Mouse (Mus musculus) forebrain, embryonic 14.5 days (tissue): Measurements from ENCODE around the gene Ms4a15. TPM values are rescaled to one million over a fixed set of nuclear protein-coding genes. Genes with fewer than 3 reads are reported as not detected.
A peak's percentile ranks its signal among the peaks of the same experiment; 100 is the strongest.

Experiments used
- ATAC-seq: fragments of 200-750 bp; cut with Nextera tagmentation; 2 replicates; pipeline ENCODE4 v1.8.0; 2017; ENCODE audit warnings: mild to moderate bottlenecking, moderate library complexity
- DNase-seq: peaks from one replicate; pipeline ENCODE4 v3.0.0-alpha.2; 2015; ENCODE audit warnings: low spot score
- H3K27ac ChIP-seq: fragments of 300-500 bp; sonication (generic); 2 replicates; pipeline ENCODE4 v1.5.1; 2014; ENCODE audit warnings: low read depth, mild to moderate bottlenecking, control low read depth, low read length, moderate library complexity
- H3K27me3 ChIP-seq: fragments of 300-500 bp; sonication (generic); replicated peaks from 2 replicates; pipeline ENCODE4 v1.6.1; 2014; ENCODE audit warnings: low read length, control low read depth, mixed read lengths; ENCODE audit not compliant: control insufficient read depth, insufficient read depth
- H3K36me3 ChIP-seq: fragments of 300-500 bp; sonication (generic); 2 replicates; pipeline ENCODE4 v1.6.1; 2014; ENCODE audit warnings: low read length, control low read depth; ENCODE audit not compliant: control insufficient read depth, insufficient read depth
- H3K4me1 ChIP-seq: fragments of 300-500 bp; sonication (generic); 2 replicates; pipeline ENCODE4 v1.6.1; 2014; ENCODE audit warnings: antibody characterized with exemption, low read length, control low read depth; ENCODE audit not compliant: control insufficient read depth, insufficient read depth
- H3K4me2 ChIP-seq: fragments of 300-500 bp; sonication (generic); 2 replicates; pipeline ENCODE4 v1.6.1; 2014; ENCODE audit warnings: mild to moderate bottlenecking, control low read depth, low read length
- H3K4me3 ChIP-seq: fragments of 300-500 bp; sonication (generic); 2 replicates; pipeline ENCODE4 v1.5.1; 2014; ENCODE audit warnings: low read depth, low read length, control low read depth
- H3K9ac ChIP-seq: fragments of 300-500 bp; sonication (generic); 2 replicates; pipeline ENCODE4 v1.6.1; 2014; ENCODE audit warnings: mild to moderate bottlenecking, low read length, control low read depth, moderate library complexity
- H3K9me3 ChIP-seq: fragments of 300-500 bp; sonication (generic); replicated peaks from 2 replicates; pipeline ENCODE4 v1.6.1; 2016; ENCODE audit warnings: low read length, control low read depth, mixed read lengths; ENCODE audit not compliant: control insufficient read depth
- WGBS: fragments of 180-500 bp; shearing (Covaris S2); extraction: QIAGEN DNeasy Blood & Tissue Kit; methylation state at CpG from one replicate; pipeline ENCODE4 v1.1.7; 2014; 5-methylcytosine and 5-hydroxymethylcytosine counted together
- polyA plus RNA-seq: library from polyadenylated mRNA; unstranded; fragments of >200 nt; fragmentation: Nextera tagmentation; extraction: Ambion mirVana; gene quantifications from 2 replicates; pipeline ENCODE4 v1.2.1, GENCODE M21; 2014

Ms4a15 gene
- polyA plus RNA-seq, 1 experiment from 2014 or later: not detected

- DNase-seq (no peak), ATAC-seq (no peak)
- WGBS: 64% methylated on average over 2 of the region's 2 CpGs
These were observed 19.9 kb downstream of the Ms4a15 start for GRCm38 (mm10) chr19:10973187-10973586.

DNA sequence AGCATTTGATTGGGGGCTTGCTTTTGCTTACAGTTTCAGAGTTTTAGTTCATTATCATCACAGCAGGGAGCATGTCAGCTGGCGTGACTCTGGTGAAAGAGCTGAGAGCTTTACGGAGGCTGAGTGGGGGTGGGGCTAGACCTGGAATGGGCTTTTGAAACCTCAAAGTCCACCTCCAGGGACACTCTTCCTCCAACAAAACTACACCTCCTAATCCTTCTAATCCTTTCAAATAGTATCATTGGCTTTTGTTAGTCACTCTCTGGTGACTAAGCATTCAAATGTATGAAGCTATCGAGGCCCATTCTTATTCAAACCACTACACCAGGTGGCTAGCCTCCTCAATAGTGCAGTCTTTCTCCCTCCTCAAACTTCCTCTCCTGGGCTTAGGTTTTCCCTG is 20.4 kb downstream of the Ms4a15 start:
- Histone ChIP-seq H3K9ac (no peak overlapping the region), H3K36me3 (no peaks in the 10 kb centered on the region), H3K9me3 (no peaks in the 10 kb centered on the region), H3K4me3 (no peak overlapping the region), H3K4me1 (no peaks in the 10 kb centered on the region), H3K27me3 (no peaks in the 10 kb centered on the region), H3K4me2 (no peak overlapping the region), H3K27ac (no peak overlapping the region)
- 10% methylated on average over 3 of the region's 3 CpGs for WGBS
- no peak for DNase-seq
- ATAC-seq: no peak

More at GRCm38 (mm10) chr19:10973187-10973586, 19.9 kb downstream of the Ms4a15 start:
- Histone ChIP-seq H3K9ac (no peak overlapping the region), H3K9me3 (no peaks in the 10 kb centered on the region), H3K4me2 (no peak overlapping the region), H3K36me3 (no peaks in the 10 kb centered on the region), H3K27me3 (no peaks in the 10 kb centered on the region), H3K4me3 (no peak overlapping the region), H3K27ac (no peak overlapping the region), H3K4me1 (no peaks in the 10 kb centered on the region)

DNA sequence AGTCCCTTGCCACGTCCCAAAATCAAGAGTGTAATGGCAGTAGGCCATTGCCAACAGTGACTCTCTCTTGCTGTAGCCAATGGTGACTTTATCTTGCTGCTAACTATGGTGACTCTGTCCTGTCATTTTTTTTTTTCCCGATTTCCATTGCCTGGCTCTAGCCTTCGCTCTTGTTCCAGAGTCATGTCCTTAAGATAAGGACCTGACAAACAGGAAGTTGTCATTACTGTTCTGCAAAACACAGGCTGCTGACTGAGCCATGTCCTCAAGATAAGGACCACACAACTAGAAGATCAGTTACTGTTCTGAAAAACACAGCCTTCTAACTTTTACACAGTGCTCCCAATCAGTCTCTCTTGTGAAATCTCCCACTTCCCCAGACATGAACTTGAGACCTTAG is 22.6 kb downstream of the Ms4a15 start:
- Histone ChIP-seq H3K9ac (no peak overlapping the region), H3K4me2 (no peak overlapping the region), H3K9me3 (no peaks in the 10 kb centered on the region), H3K4me3 (no peak overlapping the region), H3K36me3 (no peaks in the 10 kb centered on the region), H3K27me3 (no peaks in the 10 kb centered on the region), H3K4me1 (no peaks in the 10 kb centered on the region), H3K27ac (no peak overlapping the region)
- DNase-seq: no peak
- 81% methylated on average over 3 of the region's 3 CpGs for WGBS
- ATAC-seq: no peak

DNA sequence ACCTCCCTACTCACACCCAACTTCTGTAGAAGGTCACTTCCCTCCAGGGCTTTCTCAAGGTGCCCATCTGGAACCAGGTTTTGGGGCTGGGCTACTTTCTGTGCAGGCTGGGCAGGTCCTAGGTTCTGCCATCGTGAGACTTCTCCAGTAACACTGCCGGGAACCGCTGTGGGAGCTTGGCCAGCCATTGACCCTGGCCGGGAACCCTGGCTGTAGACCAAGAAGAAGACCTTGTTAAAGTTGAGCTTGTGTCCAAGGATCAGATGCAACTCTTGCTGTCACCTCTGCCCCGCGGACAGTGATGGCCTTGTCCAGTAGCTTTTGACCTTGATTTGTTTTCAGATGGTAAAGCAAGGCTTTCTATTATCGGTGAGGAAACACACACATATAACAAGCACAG is 24.5 kb downstream of the Ms4a15 start:
- Histone ChIP-seq H3K4me2 (no peak overlapping the region), H3K9me3 (no peaks in the 10 kb centered on the region), H3K9ac (no peak overlapping the region), H3K27me3 (no peaks in the 10 kb centered on the region), H3K27ac (no peak overlapping the region), H3K4me1 (no peaks in the 10 kb centered on the region), H3K36me3 (no peaks in the 10 kb centered on the region), H3K4me3 (no peak overlapping the region)
- 94% methylated on average over 7 of the region's 7 CpGs for WGBS
- DNase-seq (no peak), ATAC-seq (no peak)

DNA sequence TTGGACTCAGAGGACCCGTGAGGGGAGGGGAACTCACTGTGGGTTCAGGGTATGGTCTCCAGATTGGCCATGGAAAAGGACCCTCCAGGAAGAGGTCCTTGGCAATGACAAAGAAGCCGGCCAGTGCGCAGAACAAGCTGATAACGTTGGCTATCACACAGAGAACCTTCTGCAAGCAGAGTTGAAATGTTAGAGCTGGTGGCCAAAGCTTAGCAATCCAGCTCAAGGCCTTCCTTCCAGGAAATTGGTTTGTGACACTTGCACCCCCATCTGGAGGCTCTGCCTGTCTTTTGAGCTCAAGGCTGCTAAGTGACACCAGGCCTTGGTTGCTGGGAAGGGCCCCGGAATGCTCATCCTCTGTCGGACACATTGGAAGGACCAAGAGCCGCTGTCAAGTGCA is 27.3 kb downstream of the Ms4a15 start:
- Histone ChIP-seq H3K9ac (no peak overlapping the region), H3K9me3 (no peaks in the 10 kb centered on the region), H3K27me3 (no peaks in the 10 kb centered on the region), H3K27ac (no peak overlapping the region), H3K4me3 (no peak overlapping the region), H3K36me3 (no peaks in the 10 kb centered on the region), H3K4me1 (no peaks in the 10 kb centered on the region), H3K4me2 (no peak overlapping the region)
- 93% methylated on average over 7 of the region's 7 CpGs for WGBS
- no peak for DNase-seq
- ATAC-seq: no peak

- H3K9ac ChIP-seq: no peak overlapping the region; the same call in 1 of the 2 replicates
- H3K36me3 ChIP-seq: no peaks in the 10 kb centered on the region
- H3K4me2 ChIP-seq: no peak overlapping the region
- H3K9me3 ChIP-seq: no peaks in the 10 kb centered on the region
- H3K27ac ChIP-seq: no peak overlapping the region
- no peaks in the 10 kb centered on the region for H3K4me1 ChIP-seq
- ATAC-seq (no peak), DNase-seq (no peak)
- WGBS: 46% methylated on average over 12 of the region's 12 CpGs
- H3K27me3 ChIP-seq: no peaks in the 10 kb centered on the region
- H3K4me3 ChIP-seq: no peak overlapping the region
These were observed 33.1 kb downstream of the Ms4a15 start for GRCm38 (mm10) chr19:10959978-10960346.

DNA sequence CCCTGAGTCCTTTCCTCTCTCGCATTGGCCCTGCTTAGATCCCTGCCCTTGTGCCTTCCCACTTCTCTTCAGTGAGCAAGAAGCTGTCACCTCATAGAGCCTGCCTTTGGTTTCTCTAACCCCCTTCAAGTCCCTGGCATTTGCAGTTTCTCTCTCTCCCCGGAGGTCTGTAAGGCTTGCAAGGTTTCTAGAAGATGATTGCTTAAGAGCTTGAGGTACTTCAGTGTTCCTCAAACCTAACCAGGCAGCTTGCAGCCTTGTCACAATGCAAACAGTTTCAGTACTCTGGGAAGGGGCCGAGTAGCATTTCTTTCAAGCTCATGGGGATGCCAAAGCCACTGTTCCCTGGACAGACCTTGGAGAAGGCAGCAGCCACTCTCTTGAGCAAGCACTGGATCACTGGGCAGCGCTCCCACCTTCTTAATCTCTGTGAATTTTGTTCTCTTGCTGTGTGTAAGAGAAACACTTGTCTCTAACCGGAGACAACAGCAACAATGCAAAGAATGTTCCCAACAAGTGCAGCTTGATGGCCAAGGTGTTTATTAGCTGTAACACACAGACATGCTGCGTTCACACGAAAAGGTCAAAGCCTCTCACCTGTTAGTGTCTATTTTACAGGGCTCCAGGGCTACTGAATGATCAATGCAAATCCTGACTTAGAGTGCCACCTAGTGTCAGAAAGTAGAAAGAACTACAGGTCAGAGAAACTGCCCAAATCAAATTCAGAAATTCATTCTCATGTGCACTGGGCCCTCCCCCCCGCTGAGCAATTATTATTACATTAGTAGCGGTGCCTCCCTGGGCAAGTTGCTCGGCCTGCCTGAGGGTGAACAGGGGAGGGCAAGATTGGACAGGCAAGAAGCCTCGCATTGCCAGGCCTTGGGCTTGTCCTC is 33.7 kb downstream of the Ms4a15 start:
- peak; percentile 85 for DNase-seq
- Histone ChIP-seq H3K9ac (no peak overlapping the region; the same call in 1 of the 2 replicates), H3K4me3 (no peak overlapping the region), H3K9me3 (no peaks in the 10 kb centered on the region), H3K36me3 (no peaks in the 10 kb centered on the region), H3K27me3 (no peaks in the 10 kb centered on the region), H3K4me2 (no peak overlapping the region), H3K27ac (no peak overlapping the region), H3K4me1 (no peaks in the 10 kb centered on the region)
- ATAC-seq: peak; percentile 77
- WGBS: 33% methylated on average over 11 of the region's 11 CpGs

- Histone ChIP-seq H3K27me3 (no peaks in the 10 kb centered on the region), H3K4me2 (no peak overlapping the region), H3K4me3 (no peak overlapping the region), H3K27ac (no peak overlapping the region), H3K9me3 (no peaks in the 10 kb centered on the region), H3K4me1 (peaks cover 16% of the 10 kb centered on the region), H3K36me3 (no peaks in the 10 kb centered on the region), H3K9ac (no peak overlapping the region)
- WGBS: 75% methylated on average over 11 of the region's 11 CpGs
- no peak for ATAC-seq
- no peak for DNase-seq
These were observed 40.8 kb downstream of the Ms4a15 start for GRCm38 (mm10) chr19:10952021-10952939.
